Mouse (Mus musculus) E14TG2a.4 (cell line): ENCODE measurements at regions not wholly inside any gene's neighbourhood (a gene's known extent, or its start where the extent isn't known, plus 50 kb on each side); places are given as distances from the start of the nearest gene placed in this dataset.

ENCODE experiments used
- CTCF ChIP-seq: conservative IDR thresholded peaks from 2 replicates; pipeline ENCODE4 v1.5.1; 2014; ENCODE audit warnings: low read length
- NANOG ChIP-seq: IDR thresholded peaks from 2 replicates; pipeline ENCODE4 v1.6.1; 2014; ENCODE audit warnings: borderline replicate concordance, low read length, mixed read lengths
- POU5F1 ChIP-seq: IDR thresholded peaks from 2 replicates; pipeline ENCODE4 v1.6.1; 2014; ENCODE audit warnings: low read length, borderline replicate concordance

GRCm38 (mm10) chr6:117756176-117756575 is 84.8 kb upstream of the Zfp637 start:
- no peak for TF ChIP-seq CTCF
- TF ChIP-seq NANOG = no peak
- no peak for TF ChIP-seq POU5F1
